Mouse (Mus musculus) liver, adult 2 months (tissue): ENCODE measurements at regions not wholly inside any gene's neighbourhood (a gene's known extent, or its start where the extent isn't known, plus 50 kb on each side); places are given as distances from the start of the nearest gene placed in this dataset.
A peak's percentile ranks its signal among the peaks of the same experiment; 100 is the strongest.

Experiments
- DNase-seq: peaks from one replicate; pipeline ENCODE4 v3.0.0-alpha.2; 2011; ENCODE audit warnings: low read depth, low spot score; ENCODE audit errors: extremely low read depth
- H3K27ac ChIP-seq: fragments of 200-500 bp; replicated peaks from 2 replicates; pipeline ENCODE4 v1.5.1; 2012; ENCODE audit warnings: low read depth, mild to moderate bottlenecking, control low read depth, inconsistent platforms, low read length; ENCODE audit not compliant: insufficient read depth
- H3K27me3 ChIP-seq: fragments of 200-500 bp; 2 replicates; pipeline ENCODE4 v1.6.1; 2012; ENCODE audit warnings: mild to moderate bottlenecking, moderate library complexity, low read length, inconsistent platforms; ENCODE audit not compliant: control insufficient read depth, insufficient read depth
- H3K36me3 ChIP-seq: fragments of 200-500 bp; 2 replicates; pipeline ENCODE4 v1.6.1; 2012; ENCODE audit warnings: low read length, inconsistent platforms; ENCODE audit not compliant: control insufficient read depth, insufficient read depth
- H3K4me1 ChIP-seq: fragments of 200-500 bp; 2 replicates; pipeline ENCODE4 v1.6.1; 2011; ENCODE audit warnings: low read length; ENCODE audit not compliant: control insufficient read depth, insufficient read depth
- H3K4me3 ChIP-seq: fragments of 200-500 bp; 2 replicates; pipeline ENCODE4 v1.5.1; 2011; ENCODE audit warnings: low read depth, mild to moderate bottlenecking, control low read depth, low read length, moderate library complexity; ENCODE audit not compliant: insufficient read depth
- H3K79me2 ChIP-seq: fragments of 200-500 bp; 2 replicates; pipeline ENCODE4 v1.6.1; 2012; ENCODE audit warnings: inconsistent platforms, mild to moderate bottlenecking, low read length, moderate library complexity; ENCODE audit not compliant: control insufficient read depth, insufficient read depth
- H3K9ac ChIP-seq: fragments of 200-500 bp; 2 replicates; pipeline ENCODE4 v1.6.1; 2012; ENCODE audit warnings: low read depth, mild to moderate bottlenecking, control low read depth, inconsistent platforms, low read length
- CTCF ChIP-seq: fragments of 200-500 bp; IDR thresholded peaks from 2 replicates; pipeline ENCODE4 v1.5.1; 2011; ENCODE audit warnings: low read depth, low read length, control low read depth
- POLR2A ChIP-seq: fragments of 200-500 bp; IDR thresholded peaks from 2 replicates; pipeline ENCODE4 v1.6.1; 2011; ENCODE audit warnings: low read length, control low read depth; ENCODE audit not compliant: insufficient read depth; ENCODE audit errors: extremely low read depth
- WGBS: fragments of 180-500 bp; shearing (Covaris S2); methylation state at CpG from one replicate; pipeline ENCODE4 v1.1.7; 2018; 5-methylcytosine and 5-hydroxymethylcytosine counted together

- Histone ChIP-seq H3K79me2 (no peaks in the 10 kb centered on the region), H3K27ac (no peak overlapping the region), H3K27me3 (no peaks in the 10 kb centered on the region), H3K36me3 (no peaks in the 10 kb centered on the region), H3K9ac (no peak overlapping the region), H3K4me1 (no peaks in the 10 kb centered on the region), H3K4me3 (no peak overlapping the region)
- DNase-seq, result no peak
- no peak for TF ChIP-seq CTCF
- TF ChIP-seq POLR2A, result no peak
- 52% methylated on average over 1 of the region's 1 CpGs for WGBS
Observed at GRCm38 (mm10) chr14:86293804-86294203, 847.2 kb downstream of the Diaph3 start.

- no peaks in the 10 kb centered on the region for H3K36me3 ChIP-seq
- WGBS, result 61% methylated on average over 3 of the region's 3 CpGs
- no peaks in the 10 kb centered on the region for H3K4me1 ChIP-seq
- TF ChIP-seq POLR2A (no peak), CTCF (no peak)
- H3K9ac ChIP-seq, result no peak overlapping the region
- no peaks in the 10 kb centered on the region for H3K79me2 ChIP-seq
- H3K27me3 ChIP-seq, result no peaks in the 10 kb centered on the region
- DNase-seq, result peak; percentile 10
- H3K4me3 ChIP-seq, result no peak overlapping the region
- H3K27ac ChIP-seq, result no peak overlapping the region
Observed at GRCm38 (mm10) chr14:86293371-86293770, 847.7 kb downstream of the Diaph3 start.

GRCm38 (mm10) chr14:86290556-86290955 is 850.5 kb downstream of the Diaph3 start:
- WGBS, result 92% methylated on average over 3 of the region's 3 CpGs
- no peaks in the 10 kb centered on the region for H3K79me2 ChIP-seq
- no peaks in the 10 kb centered on the region for H3K36me3 ChIP-seq
- no peak overlapping the region for H3K9ac ChIP-seq
- DNase-seq, result no peak
- TF ChIP-seq POLR2A (no peak), CTCF (no peak)
- H3K27ac ChIP-seq, result no peak overlapping the region
- no peak overlapping the region for H3K4me3 ChIP-seq
- H3K27me3 ChIP-seq, result no peaks in the 10 kb centered on the region
- no peaks in the 10 kb centered on the region for H3K4me1 ChIP-seq

- Histone ChIP-seq H3K4me1 (no peaks in the 10 kb centered on the region), H3K27ac (no peak overlapping the region), H3K9ac (no peak overlapping the region), H3K36me3 (no peaks in the 10 kb centered on the region), H3K79me2 (no peaks in the 10 kb centered on the region), H3K4me3 (no peak overlapping the region), H3K27me3 (no peaks in the 10 kb centered on the region)
- no peak for TF ChIP-seq CTCF
- no peak for TF ChIP-seq POLR2A
- no peak for DNase-seq
- WGBS, result 65% methylated on average over 8 of the region's 8 CpGs
Observed at GRCm38 (mm10) chr14:86261640-86262230, 879.3 kb downstream of the Diaph3 start.

- Histone ChIP-seq H3K9ac (no peak overlapping the region), H3K4me1 (no peaks in the 10 kb centered on the region), H3K4me3 (no peak overlapping the region), H3K27me3 (no peaks in the 10 kb centered on the region), H3K79me2 (no peaks in the 10 kb centered on the region), H3K27ac (no peak overlapping the region), H3K36me3 (no peaks in the 10 kb centered on the region)
- DNase-seq, result no peak
- TF ChIP-seq POLR2A (no peak), CTCF (no peak)
- 65% methylated on average over 1 of the region's 1 CpGs for WGBS
Observed at GRCm38 (mm10) chr14:86254196-86254595, 886.8 kb downstream of the Diaph3 start.

- Histone ChIP-seq H3K27me3 (no peaks in the 10 kb centered on the region), H3K27ac (no peak overlapping the region), H3K9ac (no peak overlapping the region), H3K79me2 (no peaks in the 10 kb centered on the region), H3K4me1 (no peaks in the 10 kb centered on the region), H3K36me3 (no peaks in the 10 kb centered on the region), H3K4me3 (no peak overlapping the region)
- DNase-seq, result no peak
- no peak for TF ChIP-seq POLR2A
- no peak for TF ChIP-seq CTCF
Observed at GRCm38 (mm10) chr14:86251617-86252016, 889.4 kb downstream of the Diaph3 start.
